ENCODE assay signal across 11 mouse cellular contexts in genomic region chr9:97996349-97996748, GRCm38 (mm10). TPM values are rescaled to one million over a fixed set of nuclear protein-coding genes. Genes with fewer than 3 reads are reported as not detected.
DNase-seq lines count a peak whose midpoint lies in the region; ATAC-seq lines count a peak whose summit lies in the region.
"Had no signal": no experiment of that assay in that cellular context is flagged by ENCODE, and none has a peak within 500 bp of the region (broad histone marks: within the 10 kb centered on the region; RNA-seq: fewer than 3 reads in every experiment).

No protein-coding gene starts in this region.

- H3K4me3 ChIP-seq in kidney, embryonic 16.5 days (ENCODE audit: low read length) = no peak overlapping the region
- no peak overlapping the region for H3K4me3 ChIP-seq in forebrain, embryonic 13.5 days
- H3K4me3 ChIP-seq: forebrain, embryonic 12.5 days; limb, embryonic 12.5 days had no signal

- H3K27ac ChIP-seq in kidney, embryonic 16.5 days (ENCODE audit: low read length) = no peak overlapping the region
- no peak overlapping the region for H3K27ac ChIP-seq in forebrain, embryonic 13.5 days
- H3K27ac ChIP-seq: forebrain, embryonic 12.5 days; limb, embryonic 12.5 days had no signal

- no peaks in the 10 kb centered on the region for H3K36me3 ChIP-seq in kidney, embryonic 16.5 days (ENCODE audit: insufficient read depth, low read length)
- H3K36me3 ChIP-seq in forebrain, embryonic 13.5 days (ENCODE audit: poor library complexity, severe bottlenecking) = no peaks in the 10 kb centered on the region
- H3K36me3 ChIP-seq: forebrain, embryonic 12.5 days; limb, embryonic 12.5 days had no signal

- no peak overlapping the region for H3K4me2 ChIP-seq in kidney, embryonic 16.5 days (replicated peaks; ENCODE audit: low read depth, low read length)
- no peak overlapping the region for H3K4me2 ChIP-seq in forebrain, embryonic 13.5 days
- H3K4me2 ChIP-seq: forebrain, embryonic 12.5 days; limb, embryonic 12.5 days had no signal

- H3K27me3 ChIP-seq in kidney, embryonic 16.5 days (ENCODE audit: insufficient read depth, low read length) = no peaks in the 10 kb centered on the region
- H3K27me3 ChIP-seq in forebrain, embryonic 13.5 days = no peaks in the 10 kb centered on the region
- H3K27me3 ChIP-seq: forebrain, embryonic 12.5 days; limb, embryonic 12.5 days had no signal

- no peak overlapping the region for H3K9ac ChIP-seq in kidney, embryonic 16.5 days (replicated peaks; ENCODE audit: low read length)
- H3K9ac ChIP-seq in forebrain, embryonic 13.5 days = no peak overlapping the region
- H3K9ac ChIP-seq: forebrain, embryonic 12.5 days; limb, embryonic 12.5 days had no signal

- H3K9me3 ChIP-seq in kidney, embryonic 16.5 days (ENCODE audit: low read length) = no peaks in the 10 kb centered on the region
- H3K9me3 ChIP-seq in forebrain, embryonic 13.5 days (replicated peaks) = no peaks in the 10 kb centered on the region
- H3K9me3 ChIP-seq: forebrain, embryonic 12.5 days; limb, embryonic 12.5 days had no signal

- H3K4me1 ChIP-seq in kidney, embryonic 16.5 days (ENCODE audit: insufficient read depth, low read length) = no peaks in the 10 kb centered on the region
- H3K4me1 ChIP-seq in forebrain, embryonic 13.5 days = peaks cover 16% of the 10 kb centered on the region; the same call in 1 of the 2 replicates
- H3K4me1 ChIP-seq: limb, embryonic 12.5 days had no signal

- WGBS in kidney, embryonic 16.5 days = 81% methylated on average over 5 of the region's 5 CpGs
- WGBS in forebrain, embryonic 13.5 days = 70% methylated on average over 5 of the region's 5 CpGs

- ATAC-seq in kidney, embryonic 16.5 days (ENCODE audit: low FRiP score, low TSS enrichment) = no peak
- ATAC-seq in erythroblast, adult 5-6 weeks (replicated peaks; ENCODE audit: low FRiP score, poor library complexity, severe bottlenecking) = no peak
- ATAC-seq in forebrain, embryonic 13.5 days = no peak
- ATAC-seq: inflammation-experienced regulatory T-cells, adult 6 months had no signal

- DNase-seq in kidney, postnatal 10 days = peak; percentile 9
- DNase-seq in testis, postnatal 14 days (ENCODE audit: low spot score) = peak; percentile 14
- no peak for DNase-seq in testis, postnatal 10 days (ENCODE audit: low spot score)
- peak; percentile 70 for DNase-seq in cerebellum, adult 11-12 months

RNA-seq across cellular contexts. Expression of gene Clstn2, which starts 36.6 kb away (rescaled TPM):
- 1.3 and 1.5 TPM in 2 replicates for polyA plus RNA-seq in kidney, embryonic 16.5 days (2015; fragmentation: Nextera tagmentation; extraction: Ambion mirVana)
- total RNA-seq in erythroblast, adult 5-6 weeks (2015; ENCODE audit: low replicate concordance) = not detected in 2 replicates
- total RNA-seq in erythroblast, adult 5-6 weeks (2017; ENCODE audit: low replicate concordance) = not detected in 2 replicates
- 3.8 and 3.9 TPM in 2 replicates for polyA plus RNA-seq in forebrain, embryonic 13.5 days (2015; fragmentation: Nextera tagmentation; extraction: Ambion mirVana)
- total RNA-seq: monocyte, adult 5-6 weeks had no signal
- polyA plus RNA-seq: inflammation-experienced regulatory T-cells, adult 6 months had no signal
